Mouse (Mus musculus) 3134 (cell line): ENCODE data around the gene Tssc4.
A peak's percentile ranks its signal among the peaks of the same experiment; 100 is the strongest.

Source experiments
- DNase-seq: peaks from one replicate; pipeline ENCODE4 v3.0.0-alpha.2; 2011; ENCODE audit warnings: low spot score; ENCODE audit not compliant: insufficient read length; ENCODE audit errors: extremely low read depth

The Tssc4 gene

DNA sequence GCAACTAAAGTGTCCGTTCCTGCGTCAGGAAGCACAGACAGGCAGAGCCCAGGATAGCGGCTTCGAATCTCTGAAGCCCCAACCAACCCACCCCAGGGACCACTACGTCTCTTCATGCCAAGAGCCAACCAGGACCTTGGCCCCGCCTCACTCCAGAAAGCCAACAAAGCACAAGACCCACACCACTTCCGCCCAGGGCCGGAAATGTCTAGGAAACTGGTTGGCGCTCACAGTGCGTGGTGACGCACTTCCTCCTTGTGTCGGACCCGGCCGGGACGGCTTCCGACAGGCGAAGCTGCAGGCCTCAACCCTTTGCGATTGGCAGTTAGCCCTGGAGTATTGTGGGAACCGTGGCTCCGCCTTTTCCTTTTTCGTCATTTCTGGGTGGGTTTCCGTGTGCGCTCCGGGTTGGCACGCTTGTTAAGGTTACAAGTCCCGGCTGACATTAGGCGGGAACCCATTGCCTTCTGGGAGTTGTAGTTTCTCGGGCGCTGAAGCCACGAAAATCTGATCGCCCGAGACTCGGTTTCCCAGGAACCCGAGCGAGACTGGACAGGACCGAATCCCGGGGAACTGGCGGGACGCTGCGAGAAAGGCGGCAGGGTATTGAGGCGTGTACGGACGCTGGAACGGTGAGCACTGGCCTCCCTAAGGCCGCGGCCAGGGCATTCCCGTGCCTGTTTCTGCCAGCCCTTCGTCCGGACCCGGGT lies at the start of gene Tssc4:
Tssc4 (plus strand) TSS at position 368 of the 710 bp plus-strand sequence.
- peak; percentile 88 for DNase-seq

DNA sequence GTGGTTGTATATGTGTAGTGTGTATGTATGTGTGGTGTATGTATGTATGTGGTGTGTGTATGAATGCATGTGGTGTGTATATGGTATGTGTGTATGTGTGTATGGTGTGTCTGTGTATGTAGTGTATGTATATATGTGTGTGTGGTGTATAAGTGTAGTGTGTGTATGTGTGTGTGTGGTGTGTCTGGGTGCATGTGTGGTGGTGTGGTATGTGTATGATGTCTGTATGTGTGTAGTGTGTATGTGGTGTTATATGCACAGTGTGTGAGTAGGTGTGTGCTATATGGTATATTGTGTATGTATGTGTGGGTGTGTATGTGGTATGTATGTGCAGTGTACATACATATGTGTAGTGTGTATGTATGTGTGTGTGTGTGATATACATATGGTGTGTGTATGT lies 49.0 kb upstream of the Tssc4 start:
- no peak for DNase-seq

DNA sequence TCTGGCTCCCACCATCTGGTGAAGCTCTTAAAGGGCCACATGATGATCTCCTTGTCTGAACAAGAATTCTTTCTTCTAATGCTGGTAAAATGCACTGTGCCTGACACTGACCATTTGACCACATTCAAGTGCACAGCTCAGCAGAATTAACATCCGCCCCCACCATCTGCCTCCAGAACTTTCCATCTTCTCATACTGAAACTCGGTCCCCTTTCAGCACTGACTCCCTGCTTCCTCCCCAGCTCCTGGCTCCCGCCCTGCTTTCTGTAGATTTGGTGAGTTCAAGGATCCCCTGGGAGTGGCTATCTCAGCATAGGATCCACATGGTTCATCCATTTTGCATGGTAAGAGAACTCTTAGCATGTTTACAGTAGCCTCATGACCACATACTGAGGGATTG lies 48.3 kb upstream of the Tssc4 start:
- no peak for DNase-seq

DNA sequence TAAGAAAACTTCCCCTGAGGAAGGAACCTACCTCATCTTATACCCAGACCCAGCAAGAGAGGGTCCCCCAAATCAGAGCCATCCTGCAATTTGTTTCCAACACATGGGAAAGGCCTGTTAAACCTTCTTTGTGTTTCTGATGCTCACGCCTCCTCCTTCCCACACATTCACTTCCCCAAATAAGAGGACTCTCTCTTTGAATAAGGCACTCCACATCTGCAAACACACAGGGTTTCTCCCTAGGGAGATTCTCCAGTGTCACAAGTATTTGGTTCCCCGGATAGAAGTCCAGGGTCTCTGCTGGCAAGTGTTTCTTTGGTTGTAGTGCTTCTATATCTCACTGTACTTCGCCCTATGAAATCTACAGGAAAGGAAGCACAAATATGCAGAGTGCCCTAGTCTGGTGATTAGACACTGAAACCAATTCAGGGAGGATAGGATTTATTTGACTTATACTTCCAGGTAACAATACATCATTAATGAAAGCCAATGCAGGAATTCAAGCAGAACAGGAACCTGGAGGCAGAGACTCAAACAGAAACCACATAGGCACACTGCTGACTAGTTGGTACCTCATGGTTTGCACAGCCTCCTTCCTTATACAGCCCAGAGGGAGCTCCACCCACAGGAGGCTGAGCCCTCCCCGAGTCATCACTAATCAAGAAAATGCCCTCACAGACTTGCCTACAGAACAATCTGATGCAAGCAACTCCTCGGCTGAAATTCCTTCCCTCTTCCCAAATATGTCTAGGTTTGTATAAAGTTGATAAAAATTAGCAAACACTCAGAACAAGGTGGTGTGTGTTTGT lies 47.5 kb upstream of the Tssc4 start:
- DNase-seq = no peak

DNA sequence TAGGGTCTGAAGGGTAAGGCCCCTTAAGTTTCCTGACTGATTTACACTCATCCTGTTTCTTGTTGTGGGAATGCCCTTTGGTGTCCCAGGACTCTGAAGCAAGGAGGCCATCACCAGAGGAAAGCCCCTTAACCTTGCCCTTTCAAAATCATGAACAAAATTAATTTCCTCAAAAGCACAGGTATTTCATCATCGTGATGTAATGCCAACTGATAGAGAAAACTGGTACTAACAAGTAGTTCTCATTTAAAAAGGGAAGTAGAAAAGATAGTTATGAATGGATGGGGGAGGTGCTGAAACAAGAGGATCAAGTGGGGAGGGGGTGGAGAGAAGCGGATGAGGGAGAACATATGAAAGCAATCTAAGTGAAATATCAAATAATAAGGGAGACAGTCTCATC lies 45.5 kb upstream of the Tssc4 start:
- no peak for DNase-seq

DNA sequence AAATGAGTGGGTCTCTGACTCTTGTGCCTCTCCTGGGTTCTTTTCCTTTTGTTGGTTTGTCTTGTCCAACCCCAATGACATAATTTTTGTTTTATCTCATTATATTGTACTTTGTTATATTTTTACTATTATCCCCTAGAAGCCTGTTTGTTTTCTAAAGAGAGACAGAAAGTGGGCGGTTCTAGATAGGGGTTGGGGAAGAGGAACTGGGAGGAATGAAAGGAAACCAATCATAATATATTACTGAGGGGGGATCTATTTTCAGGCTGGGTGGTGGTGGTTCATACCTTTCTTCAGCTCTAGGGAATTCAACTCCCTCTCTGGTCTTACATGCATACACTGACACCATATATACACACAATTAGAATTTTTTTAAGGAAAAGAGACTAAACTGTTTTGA lies 44.8 kb upstream of the Tssc4 start:
- no peak for DNase-seq

DNA sequence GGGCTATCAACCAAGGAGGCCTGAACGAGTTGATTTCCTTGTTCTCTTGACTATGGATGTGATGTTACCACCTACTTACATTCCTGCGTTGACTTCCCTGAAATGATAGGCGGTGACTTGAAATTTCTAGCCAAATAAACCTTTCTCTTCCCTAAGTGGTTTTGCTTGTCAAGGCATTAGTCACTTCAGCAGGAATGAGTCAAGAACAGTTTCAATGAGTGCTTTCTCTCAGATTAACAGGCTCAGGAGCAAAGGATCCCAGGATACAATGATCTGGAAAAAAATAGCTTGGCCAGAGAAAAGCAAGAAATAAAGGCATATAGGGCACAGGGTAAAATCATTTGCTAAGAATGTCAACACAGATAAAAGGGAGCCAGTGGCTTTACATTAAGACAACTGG lies 43.6 kb upstream of the Tssc4 start:
- DNase-seq = peak; percentile 52

DNA sequence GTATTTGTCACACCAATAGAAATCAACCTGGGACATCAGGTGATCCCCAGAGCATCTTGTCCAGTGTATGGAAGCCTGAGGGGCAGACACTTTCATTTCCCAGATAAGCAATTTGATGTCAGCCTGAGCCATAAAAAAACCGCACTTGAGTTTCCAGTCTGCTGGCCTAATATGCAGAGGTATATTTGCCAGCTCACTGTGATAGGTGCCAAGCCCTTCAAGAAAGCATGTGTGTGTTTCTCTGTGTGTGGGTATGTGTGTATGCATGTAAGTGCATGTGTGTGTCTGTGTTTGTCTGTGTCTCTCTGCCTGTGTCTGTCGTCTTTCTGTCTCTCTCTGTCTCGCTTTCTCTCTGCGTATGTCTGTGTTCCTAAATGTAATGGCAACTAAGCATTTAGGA lies 41.9 kb upstream of the Tssc4 start:
- DNase-seq = no peak

DNA sequence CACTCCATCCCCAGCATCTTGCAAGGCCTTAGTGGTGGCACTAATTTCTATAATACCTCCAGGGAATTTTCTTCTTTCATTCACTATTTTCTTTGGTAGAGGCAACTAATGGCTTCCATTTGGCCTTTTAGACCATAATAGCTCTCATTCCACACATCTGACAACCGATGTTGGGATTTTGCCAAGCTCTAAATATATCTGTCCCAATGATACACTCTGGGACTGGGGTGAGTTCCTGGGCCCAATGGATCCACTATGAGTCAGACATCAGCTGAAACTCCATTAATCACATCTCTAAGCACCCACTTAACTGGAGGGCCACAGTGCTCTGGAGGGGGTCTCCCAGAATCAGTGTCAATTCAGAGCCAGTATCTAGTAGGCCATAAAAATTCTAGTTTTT lies 37.2 kb upstream of the Tssc4 start:
- DNase-seq = no peak

DNA sequence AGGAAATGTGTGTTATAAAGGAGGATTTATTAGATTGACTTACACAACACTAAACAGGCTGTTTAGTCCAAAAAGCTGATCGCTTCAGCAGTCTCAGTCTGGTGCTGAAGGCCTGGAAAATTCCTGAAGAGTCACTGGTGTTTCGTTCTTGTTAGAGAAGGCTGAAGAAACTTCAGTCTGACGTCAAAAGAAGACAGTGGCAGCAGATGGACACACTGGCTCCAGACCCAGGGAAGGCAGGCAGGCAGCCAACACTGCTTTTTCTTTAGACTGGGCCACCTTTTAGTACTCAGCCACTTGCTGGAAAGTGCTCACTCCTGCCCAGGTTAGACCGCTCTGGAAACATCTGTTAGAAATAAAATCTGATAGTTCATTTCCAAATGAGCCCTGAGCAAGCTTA lies 35.5 kb upstream of the Tssc4 start:
- DNase-seq = no peak

DNA sequence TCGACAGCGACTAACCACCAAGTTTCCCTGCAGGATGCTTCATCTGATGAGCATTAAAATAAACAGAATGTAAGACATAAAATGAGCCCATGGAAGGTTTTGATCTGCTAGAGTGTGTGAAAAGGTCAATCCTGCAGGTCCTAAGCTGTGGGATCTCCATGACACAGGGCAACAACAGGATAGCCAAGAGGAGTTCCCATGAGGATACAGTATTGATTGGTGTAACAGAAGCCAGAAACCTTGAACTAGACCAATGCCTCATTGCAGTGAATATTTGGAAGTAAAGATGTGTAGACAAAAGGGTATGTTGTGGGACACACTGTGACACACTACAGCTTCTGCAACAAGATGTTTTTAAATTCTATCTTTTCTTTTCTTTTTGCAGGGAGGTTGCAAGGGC lies 34.9 kb upstream of the Tssc4 start:
- no peak for DNase-seq

DNA sequence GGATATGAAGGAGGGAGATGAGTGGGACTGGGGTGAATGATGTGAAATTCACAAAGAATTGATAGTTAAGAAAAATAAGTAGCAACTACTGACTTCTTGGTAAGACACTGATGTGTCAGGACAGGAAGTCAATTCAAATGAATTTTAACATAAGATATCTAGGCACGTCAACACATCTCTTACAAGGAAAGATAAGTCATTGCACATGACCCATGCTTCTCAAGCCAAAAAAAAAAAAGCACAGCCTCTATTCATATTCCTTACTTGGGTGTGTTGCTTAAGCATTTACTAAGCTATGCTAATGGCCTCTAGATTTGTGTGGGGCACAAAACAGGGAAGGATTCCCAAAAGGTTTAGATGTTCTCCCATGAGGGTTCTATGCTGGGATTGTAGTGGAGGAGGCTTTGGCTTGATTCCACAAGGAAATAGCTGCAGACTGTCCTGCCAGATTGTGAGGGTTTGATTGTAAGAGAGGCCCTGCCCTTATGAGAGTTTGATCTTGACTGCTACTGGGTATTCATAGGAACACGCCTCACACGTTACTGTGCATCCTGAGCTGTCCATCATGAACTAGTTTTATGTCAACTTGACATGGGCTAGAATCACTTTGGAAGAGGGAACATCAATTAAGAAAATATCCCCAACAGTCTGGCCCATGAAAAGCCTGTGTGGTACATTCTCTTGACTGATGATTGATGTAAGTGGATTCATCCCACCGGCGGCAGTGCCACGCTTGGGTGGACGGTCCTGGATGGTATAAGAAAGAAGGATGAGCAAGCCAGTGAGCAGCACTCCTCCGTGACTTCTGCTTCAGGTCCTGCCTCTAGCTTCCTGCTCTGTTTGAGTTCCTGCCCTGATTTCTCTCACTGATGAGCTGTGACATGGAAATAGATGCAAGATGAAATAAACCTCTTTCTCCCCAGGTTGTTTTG lies 34.3 kb upstream of the Tssc4 start:
- DNase-seq = no peak

DNA sequence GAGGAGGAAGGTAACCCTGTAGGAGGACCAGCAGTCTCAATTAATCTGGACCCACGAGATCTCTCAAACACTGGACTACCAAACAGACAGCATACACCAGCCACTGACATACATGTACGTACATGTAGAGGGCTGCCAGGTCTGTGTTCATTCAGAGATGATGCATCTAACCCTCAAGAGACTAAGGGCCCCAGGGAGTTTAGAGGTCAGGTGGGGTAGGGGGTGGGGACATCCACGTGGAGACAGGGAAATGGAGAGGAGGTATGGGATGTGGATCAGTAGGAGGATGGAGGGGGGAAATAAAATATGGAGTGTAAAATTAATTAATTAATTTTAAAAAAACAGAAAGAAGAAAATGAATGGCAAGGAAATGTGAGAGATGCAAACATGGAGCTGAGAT lies 32.3 kb upstream of the Tssc4 start:
- DNase-seq = no peak

DNA sequence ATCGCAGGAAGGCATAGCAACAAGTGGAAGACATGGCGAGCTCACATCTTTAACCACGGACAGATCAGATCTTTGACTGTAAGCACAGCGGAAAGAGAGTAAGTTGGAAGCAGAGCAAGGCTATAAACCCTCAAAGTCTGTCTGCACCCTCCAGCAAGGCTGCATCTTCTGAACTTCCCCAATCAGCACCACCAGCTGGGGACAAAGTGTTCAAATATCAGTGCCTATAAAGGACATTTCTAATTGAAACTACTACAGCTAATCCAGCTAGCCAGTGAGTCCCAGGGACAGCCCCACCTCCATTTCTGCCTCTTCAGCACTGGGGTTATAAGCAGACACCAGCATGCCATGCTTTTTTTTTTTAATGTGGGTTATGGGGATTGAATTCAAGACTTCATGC lies 31.7 kb upstream of the Tssc4 start:
- DNase-seq = no peak

DNA sequence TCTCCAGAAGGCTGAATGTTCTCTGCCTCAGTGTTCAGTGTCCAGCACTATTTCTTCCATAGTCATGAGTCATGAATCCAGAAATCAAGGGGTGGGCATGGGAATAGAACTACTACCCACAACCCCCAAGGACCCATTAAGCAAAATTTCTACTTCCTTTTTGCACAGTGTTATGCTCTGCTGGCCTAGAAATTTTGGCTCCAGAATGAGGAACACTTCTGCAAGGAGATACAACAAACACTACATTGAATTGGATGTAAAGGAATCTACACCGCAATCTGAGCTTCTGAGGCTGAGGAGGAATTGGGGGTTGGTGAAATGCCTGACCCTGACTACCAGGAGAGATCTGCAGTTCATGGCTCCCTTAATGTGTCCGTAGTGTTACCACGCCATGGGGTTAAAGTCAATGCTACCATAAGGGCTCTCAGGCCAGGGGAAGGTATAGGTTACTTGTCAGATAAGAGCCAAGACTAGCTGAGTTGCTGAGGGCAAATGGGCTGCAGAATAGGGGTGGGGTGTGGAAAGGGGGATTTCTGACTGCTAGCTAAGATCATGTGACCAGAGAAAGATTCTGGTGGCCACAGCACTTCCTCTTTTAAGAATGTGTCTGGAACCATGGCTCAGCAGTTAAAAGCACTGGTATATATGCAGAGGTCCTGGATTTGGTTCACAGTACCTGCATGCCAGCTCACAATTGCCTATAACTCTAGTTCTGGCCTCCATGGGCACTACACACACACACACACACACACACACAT lies 30.7 kb upstream of the Tssc4 start:
- DNase-seq = no peak

DNA sequence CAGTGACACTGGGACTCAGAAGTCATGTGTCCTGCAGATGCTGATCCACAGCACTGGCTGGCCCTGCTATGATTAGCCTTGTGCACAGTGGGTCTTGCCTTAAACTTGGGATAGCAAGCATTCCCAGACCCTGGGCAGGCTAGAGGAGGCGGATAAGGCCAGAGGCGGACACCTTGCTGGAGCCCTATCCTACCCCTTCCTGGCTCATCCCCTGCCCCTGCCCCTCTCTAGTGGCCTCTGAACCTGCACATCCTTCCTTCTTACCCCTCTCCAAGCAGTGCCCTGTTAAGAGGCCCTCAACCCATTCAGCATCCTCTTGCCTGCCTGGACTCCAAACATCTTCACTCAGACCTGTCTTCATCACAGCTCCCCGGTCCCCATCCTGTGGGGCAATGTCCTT lies 28.5 kb upstream of the Tssc4 start:
- no peak for DNase-seq

DNA sequence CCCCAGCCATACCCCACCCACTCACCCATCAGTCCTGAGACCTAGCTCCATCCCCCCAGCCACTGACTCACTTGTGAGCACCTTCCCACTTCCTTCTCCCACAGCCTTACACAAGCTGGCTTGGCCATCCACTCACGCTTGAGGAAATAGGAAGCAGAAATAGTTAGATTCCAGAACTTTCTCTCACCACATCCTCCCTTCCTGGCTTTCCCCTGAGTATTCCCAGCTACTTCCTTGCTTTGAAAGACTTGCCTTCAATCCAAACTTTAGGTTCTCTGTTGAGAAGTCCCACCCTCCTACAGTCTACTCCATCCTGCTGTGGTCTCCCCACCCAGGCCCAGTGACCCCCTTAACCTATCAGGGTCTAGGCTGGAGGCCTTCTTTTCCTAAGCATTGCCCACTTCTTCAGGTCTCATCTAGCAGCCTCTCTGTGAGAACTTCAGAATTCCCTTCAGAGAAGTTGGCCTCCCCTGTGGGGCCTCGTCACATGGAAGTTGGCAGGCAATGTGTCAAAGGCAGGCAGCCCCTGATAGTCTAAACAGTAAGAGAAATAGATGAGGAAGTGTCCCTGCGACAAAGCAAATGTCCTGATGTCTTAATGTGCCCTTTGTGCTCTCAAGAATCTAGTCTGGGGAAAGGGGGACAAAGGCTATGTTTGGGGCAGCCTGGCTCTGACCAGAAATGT lies 27.8 kb upstream of the Tssc4 start:
- DNase-seq = no peak

DNA sequence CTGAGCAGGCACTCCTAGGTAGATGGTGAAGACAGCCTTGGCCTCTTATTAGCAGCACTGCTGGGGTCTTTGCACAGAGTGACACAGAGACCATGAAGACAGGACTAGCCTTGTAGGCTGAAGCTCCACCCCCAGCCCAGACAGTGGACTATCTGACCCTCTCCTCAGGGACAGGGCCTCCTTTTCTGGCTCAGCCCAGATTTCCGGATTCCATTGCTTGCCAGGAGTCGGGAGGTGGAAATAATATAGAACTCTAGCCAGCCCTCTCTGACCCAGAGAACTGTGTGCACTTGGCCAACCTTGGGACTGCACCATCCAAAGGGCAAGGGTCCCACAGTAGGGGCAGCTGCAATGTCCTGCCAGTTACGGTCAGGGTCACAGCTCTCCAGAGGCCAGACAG lies 27.0 kb upstream of the Tssc4 start:
- DNase-seq = no peak

DNA sequence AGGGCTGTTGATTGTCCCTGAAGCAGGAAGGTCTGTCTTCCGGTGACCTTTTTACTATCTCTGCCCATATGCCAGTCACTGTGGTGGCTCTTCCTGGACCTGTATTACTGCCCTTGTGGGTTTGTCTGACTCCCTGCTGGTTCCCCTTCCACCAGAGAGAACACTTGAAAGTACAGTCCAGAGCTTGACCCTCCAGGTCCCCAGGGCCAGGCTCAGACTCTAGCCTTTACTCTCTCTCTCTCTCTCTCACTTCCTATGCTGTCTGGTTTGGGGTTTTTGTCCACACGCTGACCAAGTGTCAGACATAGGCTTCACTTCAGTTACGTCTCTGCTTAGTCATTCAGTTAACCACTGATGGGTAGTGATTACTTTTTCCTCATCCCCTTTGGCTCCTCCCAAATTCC lies 26.1 kb upstream of the Tssc4 start:
- DNase-seq = no peak
